Mouse (Mus musculus) cortical plate, adult 2 months (tissue): ENCODE data around the gene Crtam.

Source experiments
- CTCF ChIP-seq: fragments of 200-500 bp; IDR thresholded peaks from 2 replicates; pipeline ENCODE4 v1.5.1; 2011; ENCODE audit warnings: mild to moderate bottlenecking, control low read depth, low read length; ENCODE audit not compliant: insufficient read depth; ENCODE audit errors: extremely low read depth
- POLR2A ChIP-seq: fragments of 200-500 bp; IDR thresholded peaks from 2 replicates; pipeline ENCODE4 v1.6.1; 2011; ENCODE audit warnings: mild to moderate bottlenecking, low read length, control low read depth; ENCODE audit not compliant: insufficient read depth; ENCODE audit errors: extremely low read depth

GRCm38 (mm10) chr9:41053478-41053877 is 49.0 kb upstream of the Crtam start:
- no peak for TF ChIP-seq CTCF
- TF ChIP-seq POLR2A = no peak
